Mouse (Mus musculus) ES-E14 (cell line): ENCODE results near the gene Gnas. TPM values are rescaled to one million over a fixed set of nuclear protein-coding genes. Genes with fewer than 3 reads are reported as not detected.
"Not testable (repeated sequence)": the region's sequence is repeated elsewhere in the genome, so short reads cannot be mapped to it uniquely, and the experiment has no call there.

Source experiments
- DNase-seq: peaks from one replicate; pipeline ENCODE4 v3.0.0-alpha.2; 2013; ENCODE audit warnings: low read depth, low spot score
- H3K27ac ChIP-seq: 2 replicates; pipeline ENCODE4 v1.5.1; 2012; ENCODE audit warnings: low read depth, mild to moderate bottlenecking, low read length, moderate library complexity, mixed read lengths; ENCODE audit not compliant: poor library complexity, insufficient read depth, severe bottlenecking
- H3K36me3 ChIP-seq: 2 replicates; pipeline ENCODE4 v1.6.1; 2012; ENCODE audit warnings: mild to moderate bottlenecking, low read length, moderate library complexity, mixed read lengths; ENCODE audit not compliant: control insufficient read depth, poor library complexity, insufficient read depth, severe bottlenecking
- H3K4me1 ChIP-seq, 2 experiments: fragments of 150-350 bp in 1 of 2; sonication (generic) in 1 of 2; 2 replicates each; pipeline ENCODE4 v1.6.1; 2012; ENCODE audit warnings: low read length in 2 of 2, mild to moderate bottlenecking in 1 of 2, mixed read lengths in 1 of 2; ENCODE audit not compliant: control insufficient read depth in 2 of 2, insufficient read depth in 2 of 2, poor library complexity in 1 of 2
- H3K4me3 ChIP-seq, 2 experiments: fragments of 150-350 bp in 1 of 2; sonication (generic) in 1 of 2; 2 replicates each; pipeline ENCODE4 v1.5.1; 2012; ENCODE audit warnings: low read length in 2 of 2, low read depth in 1 of 2, mild to moderate bottlenecking in 1 of 2, mixed read lengths in 1 of 2; ENCODE audit not compliant: insufficient read depth in 1 of 2, poor library complexity in 1 of 2, severe bottlenecking in 1 of 2
- H3K9ac ChIP-seq: 2 replicates; pipeline ENCODE4 v1.6.1; 2012; ENCODE audit warnings: low read depth, mild to moderate bottlenecking, low read length, mixed read lengths; ENCODE audit not compliant: poor library complexity, insufficient read depth, severe bottlenecking
- H3K9me3 ChIP-seq: fragments of 150-350 bp; sonication (generic); 2 replicates; pipeline ENCODE4 v1.6.1; 2012; ENCODE audit warnings: low read depth, mild to moderate bottlenecking, low read length; ENCODE audit not compliant: control insufficient read depth, insufficient read depth
- CHD2 ChIP-seq: IDR thresholded peaks from 2 replicates; pipeline ENCODE4 v1.6.1; 2014; ENCODE audit warnings: mild to moderate bottlenecking, low read depth, low read length, inconsistent platforms
- HCFC1 ChIP-seq: IDR thresholded peaks from 2 replicates; pipeline ENCODE4 v1.6.1; 2012; ENCODE audit warnings: low read length, inconsistent platforms, borderline replicate concordance; ENCODE audit not compliant: insufficient read depth
- MAFK ChIP-seq: IDR thresholded peaks from 2 replicates; pipeline ENCODE4 v1.6.1; 2014; ENCODE audit warnings: mild to moderate bottlenecking, low read depth, low read length, inconsistent platforms; ENCODE audit not compliant: insufficient read depth
- ZC3H11A ChIP-seq: IDR thresholded peaks from 2 replicates; pipeline ENCODE4 v1.6.1; 2012; ENCODE audit warnings: low read depth, mild to moderate bottlenecking, inconsistent platforms, low read length, borderline replicate concordance
- ZNF384 ChIP-seq: IDR thresholded peaks from 2 replicates; pipeline ENCODE4 v1.6.1; 2012; ENCODE audit warnings: low read depth, low read length, inconsistent platforms
- in situ Hi-C, 2 experiments: fragments of 600-800 bp; cut with MboI; formaldehyde crosslinking; loops; one replicate each; pipeline ENCODE4 v1.15.1; 2025; ENCODE audit warnings: low sequenced_read_pairs in 2 of 2, inconsistent platforms in 1 of 2; ENCODE audit not compliant: unreplicated experiment in 2 of 2
- total RNA-seq: library from RNA; depleted of rRNA; stranded (reverse); fragments of 300-350 nt; gene quantifications from 2 replicates; pipeline ENCODE4 v1.2.3, GENCODE M21; 2012

Gnas gene
- total RNA-seq, 1 experiment = 202 TPM

GRCm38 (mm10) chr2:174310913-174311514 is 26.9 kb downstream of the Gnas start:
- Histone ChIP-seq H3K27ac (no peak overlapping the region), H3K4me1 (no peaks in the 10 kb centered on the region; a peak in 1 of 4 replicates), H3K36me3 (peaks cover 2% of the 10 kb centered on the region; the same call in 1 of the 2 replicates), H3K9ac (no peak overlapping the region), H3K9me3 (no peaks in the 10 kb centered on the region), H3K4me3 (no peak overlapping the region)
- TF ChIP-seq ZC3H11A = peak; percentile 97
- no peak for TF ChIP-seq CHD2
- TF ChIP-seq ZNF384 = no peak
- no peak for DNase-seq
- in situ Hi-C loops = loop anchor here (10.0 to 25.0 kb wide), 4 partner anchors 351 to 594 kb away; no protein-coding TSS in a partner anchor

- H3K36me3 ChIP-seq = peaks cover 2% of the 10 kb centered on the region; the same call in 1 of the 2 replicates
- in situ Hi-C loops = loop anchor here (10.0 to 25.0 kb wide), 4 partner anchors 351 to 593 kb away; no protein-coding TSS in a partner anchor
- no peaks in the 10 kb centered on the region; a peak in 1 of 4 replicates for H3K4me1 ChIP-seq
- H3K9me3 ChIP-seq = no peaks in the 10 kb centered on the region
- no peak for DNase-seq
- no peak for TF ChIP-seq ZNF384
- no peak for TF ChIP-seq HCFC1
- TF ChIP-seq ZC3H11A = no peak
- TF ChIP-seq CHD2 = no peak
- TF ChIP-seq MAFK = no peak
- H3K27ac ChIP-seq = no peak overlapping the region
- no peak overlapping the region for H3K9ac ChIP-seq
- no peak overlapping the region for H3K4me3 ChIP-seq
Observed at GRCm38 (mm10) chr2:174311613-174312012, 27.5 kb downstream of the Gnas start.

GRCm38 (mm10) chr2:174312118-174312647 is 28.1 kb downstream of the Gnas start:
- in situ Hi-C loops = loop anchor here (10.0 to 25.0 kb wide), 4 partner anchors 350 to 593 kb away; no protein-coding TSS in a partner anchor
- no peak for DNase-seq
- Histone ChIP-seq H3K36me3 (peaks cover 2% of the 10 kb centered on the region; the same call in 1 of the 2 replicates), H3K27ac (no peak overlapping the region), H3K4me1 (no peaks in the 10 kb centered on the region; a peak in 1 of 4 replicates), H3K4me3 (no peak overlapping the region), H3K9ac (no peak overlapping the region), H3K9me3 (no peaks in the 10 kb centered on the region)
- TF ChIP-seq CHD2 = no peak
- TF ChIP-seq ZNF384 = no peak
- TF ChIP-seq ZC3H11A = peak; percentile 86
- TF ChIP-seq HCFC1 = no peak
- TF ChIP-seq MAFK = no peak

- Histone ChIP-seq H3K36me3 (peaks cover 2% of the 10 kb centered on the region; the same call in 1 of the 2 replicates), H3K27ac (no peak overlapping the region), H3K4me3 (no peak overlapping the region), H3K9ac (no peak overlapping the region), H3K4me1 (no peaks in the 10 kb centered on the region; a peak in 1 of 4 replicates), H3K9me3 (no peaks in the 10 kb centered on the region)
- no peak for DNase-seq
- TF ChIP-seq ZC3H11A = no peak
- TF ChIP-seq CHD2 = no peak
- TF ChIP-seq MAFK = no peak
- no peak for TF ChIP-seq ZNF384
- in situ Hi-C loops = loop anchor here (10.0 to 25.0 kb wide), 4 partner anchors 350 to 592 kb away; no protein-coding TSS in a partner anchor
Observed at GRCm38 (mm10) chr2:174312661-174313060, 28.5 kb downstream of the Gnas start.

- in situ Hi-C loops = loop anchor here (5.0 to 25.0 kb wide), 5 partner anchors 342 to 589 kb away; no protein-coding TSS in a partner anchor
- H3K4me1 ChIP-seq, H3K27ac ChIP-seq, H3K9ac ChIP-seq, H3K9me3 ChIP-seq, H3K36me3 ChIP-seq, H3K4me3 ChIP-seq, DNase-seq: not testable (repeated sequence)
- peak; percentile 78 for TF ChIP-seq ZC3H11A
Observed at GRCm38 (mm10) chr2:174315445-174315844, 31.3 kb downstream of the Gnas start.
